Mouse (Mus musculus): ENCODE measurements around the gene Phf5a. TPM values are rescaled to one million over a fixed set of nuclear protein-coding genes. Genes with fewer than 3 reads are reported as not detected.
A peak's percentile ranks its signal among the peaks of the same experiment; 100 is the strongest.

The Phf5a gene
- polyA plus RNA-seq, 1 experiment: 172 TPM

DNA sequence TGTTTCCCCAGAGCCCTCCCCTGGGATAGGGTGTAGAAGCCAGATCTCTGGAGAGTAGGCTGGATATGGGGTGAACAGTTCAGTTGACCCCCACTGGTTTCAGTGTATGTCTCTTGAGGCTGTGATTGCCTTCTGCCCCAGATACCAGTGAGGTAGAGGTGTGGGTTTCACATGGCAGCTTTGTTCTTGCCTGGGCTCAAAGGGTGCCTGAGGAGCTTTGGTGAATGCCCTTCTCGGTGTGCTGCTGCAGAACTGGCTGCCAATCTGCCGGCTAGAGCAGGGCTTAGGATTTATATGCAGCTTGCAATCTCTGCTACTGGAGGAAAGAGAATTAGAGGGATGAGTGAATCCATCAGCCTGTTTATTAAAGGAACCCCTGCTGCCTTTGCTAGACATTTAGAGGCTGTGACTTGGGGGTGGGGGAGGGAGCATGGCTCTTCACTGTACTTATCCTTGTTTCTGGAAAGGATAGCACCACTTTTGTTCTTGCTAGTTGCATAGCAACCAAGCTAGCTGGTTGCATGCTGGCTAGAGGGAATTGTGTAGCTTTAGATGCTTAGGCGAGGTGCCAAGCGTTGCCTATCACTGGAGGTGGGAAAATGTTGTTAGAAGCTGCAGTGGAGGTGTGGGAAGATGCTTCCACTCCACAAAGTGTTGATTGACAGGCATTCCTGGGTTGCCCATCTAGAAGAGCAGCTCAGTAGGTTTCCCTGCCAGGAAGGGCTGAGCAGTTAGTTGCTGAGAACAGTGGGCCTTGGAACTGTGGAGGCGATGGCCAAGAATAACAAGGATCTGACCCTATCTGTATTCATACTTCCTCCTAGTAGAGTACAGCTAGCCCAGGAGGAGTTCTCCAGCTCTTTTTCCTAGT is 8.1 kb upstream of the Phf5a start:
- Histone ChIP-seq H3K4me1 (ENCODE audit: control insufficient read depth, insufficient read depth, low read length) (no peaks in the 10 kb centered on the region), H3K9me3 (replicated peaks; ENCODE audit: control insufficient read depth, insufficient read depth, low read length, poor library complexity, severe bottlenecking) (no peaks in the 10 kb centered on the region), H3K27ac (ENCODE audit: insufficient read depth, low read length) (no peak overlapping the region), H3K36me3 (ENCODE audit: control insufficient read depth, insufficient read depth, low read length, poor library complexity, severe bottlenecking) (no peaks in the 10 kb centered on the region), H3K9ac (ENCODE audit: low read depth, poor library complexity, severe bottlenecking) (no peak overlapping the region), H3K27me3 (ENCODE audit: control insufficient read depth, insufficient read depth, low read length, poor library complexity, severe bottlenecking) (no peaks in the 10 kb centered on the region), H3K4me3 (ENCODE audit: low read depth, low read length) (no peak overlapping the region)
- TF ChIP-seq POLR2A (IDR thresholded peaks at IDR 0.05; ENCODE audit: insufficient read depth, low read length) (no peak), CTCF (IDR thresholded peaks at IDR 0.05; ENCODE audit: low read depth, low read length) (no peak), EP300 (IDR thresholded peaks at IDR 0.05; ENCODE audit: insufficient read depth, low read depth, low read length) (no peak)

DNA sequence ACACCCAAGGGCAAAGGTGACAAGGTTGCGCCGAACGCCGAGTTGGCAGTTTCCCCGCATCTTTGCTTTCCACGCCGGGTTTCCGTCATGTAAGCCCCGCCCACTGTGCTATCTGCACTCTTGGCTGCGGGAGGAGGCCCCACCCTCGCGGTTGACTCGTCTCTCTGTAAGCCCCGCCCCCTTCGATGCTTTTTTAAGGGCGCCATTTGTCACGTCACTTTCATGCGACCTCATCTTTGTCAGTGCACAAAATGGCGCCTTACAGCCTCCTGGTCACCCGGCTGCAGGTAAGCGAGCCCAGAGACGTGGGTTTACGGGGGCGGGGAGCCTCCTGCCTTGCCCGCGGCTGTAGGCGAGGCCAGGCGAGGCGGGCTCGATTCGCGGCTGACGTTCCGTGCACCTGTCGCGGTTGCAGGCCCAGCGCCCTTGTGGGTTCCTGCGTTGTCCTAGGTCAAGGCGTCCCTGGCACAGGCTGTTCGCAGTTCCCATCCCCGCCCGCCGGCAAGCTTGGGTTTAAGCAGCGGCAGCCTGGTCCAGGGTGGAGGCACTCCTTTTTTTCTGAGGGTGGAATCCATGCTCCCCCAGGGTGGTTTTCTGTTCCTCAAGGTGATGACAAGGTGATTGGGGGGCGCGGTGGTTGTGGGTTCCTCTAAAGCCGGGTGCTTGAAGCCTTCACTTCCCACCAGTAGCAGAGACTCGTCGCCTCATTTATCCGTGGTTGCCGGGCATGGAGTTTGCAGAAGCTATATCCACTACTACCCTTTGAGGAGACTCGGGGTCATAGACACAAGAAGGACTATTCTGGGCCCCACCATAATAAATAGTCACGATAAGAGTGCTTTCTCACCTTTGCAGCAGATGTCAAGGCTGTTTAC is 788 bp upstream of the Phf5a start, which contains the start of gene Aco2:
TSS of gene Aco2 (plus strand) at position 48 of the 875 bp plus-strand sequence.
- Histone ChIP-seq H3K9me3 (replicated peaks; ENCODE audit: control insufficient read depth, insufficient read depth, low read length, poor library complexity, severe bottlenecking) (no peaks in the 10 kb centered on the region), H3K4me1 (ENCODE audit: control insufficient read depth, insufficient read depth, low read length) (peaks cover 2% of the 10 kb centered on the region), H3K9ac (ENCODE audit: low read depth, poor library complexity, severe bottlenecking) (peak within 1 kb of the TSS; percentile 98), H3K4me3 (ENCODE audit: low read depth, low read length) (peak within 1 kb of the TSS; percentile 96), H3K27ac (ENCODE audit: insufficient read depth, low read length) (peak within 1 kb of the TSS; percentile 73), H3K27me3 (ENCODE audit: control insufficient read depth, insufficient read depth, low read length, poor library complexity, severe bottlenecking) (no peaks in the 10 kb centered on the region), H3K36me3 (ENCODE audit: control insufficient read depth, insufficient read depth, low read length, poor library complexity, severe bottlenecking) (peaks cover 33% of the 10 kb centered on the region)
- TF ChIP-seq POLR2A (IDR thresholded peaks at IDR 0.05; ENCODE audit: insufficient read depth, low read length): no peak
- TF ChIP-seq EP300 (IDR thresholded peaks at IDR 0.05; ENCODE audit: insufficient read depth, low read depth, low read length): no peak
- TF ChIP-seq CTCF (IDR thresholded peaks at IDR 0.05; ENCODE audit: low read depth, low read length): no peak

GRCm38 (mm10) chr15:81869985-81870384 is 1.7 kb downstream of the Phf5a start:
- Histone ChIP-seq H3K9me3 (replicated peaks; ENCODE audit: control insufficient read depth, insufficient read depth, low read length, poor library complexity, severe bottlenecking) (no peaks in the 10 kb centered on the region), H3K9ac (ENCODE audit: low read depth, poor library complexity, severe bottlenecking) (no peak overlapping the region), H3K4me1 (ENCODE audit: control insufficient read depth, insufficient read depth, low read length) (peaks cover 2% of the 10 kb centered on the region), H3K4me3 (ENCODE audit: low read depth, low read length) (no peak overlapping the region), H3K27me3 (ENCODE audit: control insufficient read depth, insufficient read depth, low read length, poor library complexity, severe bottlenecking) (no peaks in the 10 kb centered on the region), H3K27ac (ENCODE audit: insufficient read depth, low read length) (no peak overlapping the region), H3K36me3 (ENCODE audit: control insufficient read depth, insufficient read depth, low read length, poor library complexity, severe bottlenecking) (peaks cover 57% of the 10 kb centered on the region)
- no peak for TF ChIP-seq CTCF (IDR thresholded peaks at IDR 0.05; ENCODE audit: low read depth, low read length)

GRCm38 (mm10) chr15:81864238-81864637 is 7.5 kb downstream of the Phf5a start:
- Histone ChIP-seq H3K4me3 (ENCODE audit: low read depth, low read length) (no peak overlapping the region), H3K9ac (ENCODE audit: low read depth, poor library complexity, severe bottlenecking) (no peak overlapping the region), H3K27me3 (ENCODE audit: control insufficient read depth, insufficient read depth, low read length, poor library complexity, severe bottlenecking) (no peaks in the 10 kb centered on the region), H3K36me3 (ENCODE audit: control insufficient read depth, insufficient read depth, low read length, poor library complexity, severe bottlenecking) (peaks cover 46% of the 10 kb centered on the region), H3K27ac (ENCODE audit: insufficient read depth, low read length) (no peak overlapping the region), H3K9me3 (replicated peaks; ENCODE audit: control insufficient read depth, insufficient read depth, low read length, poor library complexity, severe bottlenecking) (no peaks in the 10 kb centered on the region), H3K4me1 (ENCODE audit: control insufficient read depth, insufficient read depth, low read length) (no peaks in the 10 kb centered on the region)
- TF ChIP-seq POLR2A (IDR thresholded peaks at IDR 0.05; ENCODE audit: insufficient read depth, low read length): no peak
- no peak for TF ChIP-seq CTCF (IDR thresholded peaks at IDR 0.05; ENCODE audit: low read depth, low read length)
- no peak for TF ChIP-seq EP300 (IDR thresholded peaks at IDR 0.05; ENCODE audit: insufficient read depth, low read depth, low read length)

DNA sequence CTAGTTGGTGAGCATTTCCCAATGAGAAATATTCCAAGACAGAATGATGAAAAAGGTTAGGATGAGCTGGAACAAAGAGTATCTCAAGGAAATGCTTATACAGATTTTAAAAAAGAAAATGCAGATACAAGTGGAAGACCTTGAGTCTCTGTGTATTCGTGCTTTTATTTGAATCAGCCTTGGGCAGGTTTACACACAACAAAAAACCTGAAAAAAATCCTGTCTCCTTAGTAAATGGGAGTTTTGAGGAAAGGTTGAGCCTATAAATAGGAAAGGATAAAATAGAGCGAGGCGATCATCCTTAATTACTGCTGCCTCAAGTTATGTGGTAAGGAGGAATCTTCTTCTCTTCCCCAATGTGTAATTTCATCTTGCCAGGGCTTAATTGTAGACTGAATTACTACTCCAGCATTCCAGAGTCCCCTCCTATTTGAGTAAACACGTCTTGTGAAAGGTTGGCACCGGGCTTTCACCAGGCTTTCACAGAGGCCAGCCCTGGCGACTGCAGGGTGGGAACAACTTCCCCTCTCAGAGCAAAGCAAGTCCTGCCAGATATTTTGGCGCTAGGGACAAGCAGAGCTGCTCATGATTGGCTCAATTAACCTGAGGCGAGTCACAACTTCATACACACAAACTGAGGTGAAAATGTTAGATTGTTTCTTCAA is 11.1 kb downstream of the Phf5a start:
- Histone ChIP-seq H3K4me3 (ENCODE audit: low read depth, low read length) (no peak overlapping the region), H3K9me3 (replicated peaks; ENCODE audit: control insufficient read depth, insufficient read depth, low read length, poor library complexity, severe bottlenecking) (no peaks in the 10 kb centered on the region), H3K27ac (ENCODE audit: insufficient read depth, low read length) (no peak overlapping the region), H3K4me1 (ENCODE audit: control insufficient read depth, insufficient read depth, low read length) (no peaks in the 10 kb centered on the region), H3K9ac (ENCODE audit: low read depth, poor library complexity, severe bottlenecking) (no peak overlapping the region), H3K36me3 (ENCODE audit: control insufficient read depth, insufficient read depth, low read length, poor library complexity, severe bottlenecking) (peaks cover 10% of the 10 kb centered on the region), H3K27me3 (ENCODE audit: control insufficient read depth, insufficient read depth, low read length, poor library complexity, severe bottlenecking) (no peaks in the 10 kb centered on the region)
- no peak for TF ChIP-seq EP300 (IDR thresholded peaks at IDR 0.05; ENCODE audit: insufficient read depth, low read depth, low read length)
